Mouse (Mus musculus) liver, postnatal 0 days (tissue): ENCODE measurements around the gene Klk7.

Experiments used
- CTCF ChIP-seq: sonication (generic); IDR thresholded peaks from 2 replicates; pipeline ENCODE4 v1.5.1; 2016; ENCODE audit warnings: antibody characterized with exemption, low read depth
- EP300 ChIP-seq: IDR thresholded peaks from 2 replicates; pipeline ENCODE4 v1.6.1; 2016; ENCODE audit warnings: antibody characterized with exemption, low read depth, mild to moderate bottlenecking

GRCm38 (mm10) chr7:43776506-43776905 is 34.6 kb upstream of the Klk7 start:
- TF ChIP-seq EP300 = no peak
- TF ChIP-seq CTCF = no peak
